Mouse (Mus musculus) liver, embryonic 14.5 days (tissue): Measurements from ENCODE around the gene Hsd17b12.

Experiments used
- CTCF ChIP-seq: IDR thresholded peaks from 2 replicates; pipeline ENCODE4 v1.5.1; 2016; ENCODE audit warnings: antibody characterized with exemption, low read depth, control low read depth
- EP300 ChIP-seq: IDR thresholded peaks from 2 replicates; pipeline ENCODE4 v1.6.1; 2016; ENCODE audit warnings: antibody characterized with exemption, low read depth

- TF ChIP-seq CTCF (no peak), EP300 (no peak)
Observed at GRCm38 (mm10) chr2:94048733-94049470, 108.9 kb downstream of the Hsd17b12 start.
